Mouse (Mus musculus) embryonic fibroblast, embryonic 13.5 days (primary cell): ENCODE measurements at regions not wholly inside any gene's neighbourhood (a gene's known extent, or its start where the extent isn't known, plus 50 kb on each side); places are given as distances from the start of the nearest gene placed in this dataset.

ENCODE experiments used
- CTCF ChIP-seq: IDR thresholded peaks from 2 replicates; pipeline ENCODE4 v1.5.1; 2011; ENCODE audit warnings: mild to moderate bottlenecking, control low read depth, low read length, moderate library complexity, borderline replicate concordance; ENCODE audit not compliant: insufficient read depth
- POLR2A ChIP-seq: IDR thresholded peaks from 2 replicates; pipeline ENCODE4 v1.6.1; 2011; ENCODE audit warnings: low read depth, mild to moderate bottlenecking, control low read depth, low read length, moderate library complexity

- TF ChIP-seq CTCF (no peak), POLR2A (no peak)
Measured at GRCm38 (mm10) chr5:12154551-12155091, 228.6 kb upstream of the Sema3d start.
